ENCODE assay signal across 24 mouse cellular contexts in the genomic region with DNA sequence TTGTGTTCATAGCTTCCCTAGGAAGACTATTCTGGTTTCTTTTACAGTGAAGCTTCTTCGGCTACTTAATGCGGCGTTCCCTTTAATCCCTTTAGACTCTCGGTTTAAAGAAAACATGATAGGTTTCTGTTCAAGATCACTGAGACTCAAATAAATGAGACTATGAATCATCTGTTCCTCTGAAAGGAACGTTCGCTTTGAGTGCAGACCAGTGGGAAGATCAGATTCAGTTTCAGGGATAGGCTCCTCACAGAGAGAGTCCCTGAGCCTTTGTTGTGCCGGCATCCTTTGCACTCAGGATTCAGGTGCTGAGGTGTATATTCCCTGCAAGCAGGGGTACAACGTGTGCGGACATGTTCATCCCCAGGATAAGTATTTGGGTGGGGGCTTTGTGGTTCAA. TPM values are rescaled to one million over a fixed set of nuclear protein-coding genes. Genes with fewer than 3 reads are reported as not detected.
A peak's percentile ranks its signal among the peaks of the same experiment; 100 is the strongest.
DNase-seq lines count a peak whose midpoint lies in the region; TF ChIP-seq lines count a peak whose summit lies in the region.
"Had no signal": no experiment of that assay in that cellular context is flagged by ENCODE, and none has a peak within 500 bp of the region (broad histone marks: within the 10 kb centered on the region; RNA-seq: fewer than 3 reads in every experiment).

No protein-coding gene starts in this region.

- 54% methylated on average over 9 of the region's 9 CpGs for WGBS in olfactory bulb, adult 2 months

- intact Hi-C loops in gastrocnemius, adult 2 months (cut with DNase I): no loop called here

- no peak overlapping the region for H3K4me3 ChIP-seq in gastrocnemius, adult 2 months
- H3K4me3 ChIP-seq in layer of hippocampus, adult 2 months: no peak overlapping the region
- no peak overlapping the region for H3K4me3 ChIP-seq in olfactory bulb, adult 2 months (ENCODE audit: insufficient read depth, low read depth, low read length)
- H3K4me3 ChIP-seq: embryonic facial prominence, embryonic 15.5 days; forebrain, embryonic 15.5 days; heart, adult 2 months; heart, embryonic 10.5 days; heart, embryonic 13.5 days had no signal

- peak overlapping the region; percentile 31 for H3K27ac ChIP-seq in gastrocnemius, adult 2 months
- H3K27ac ChIP-seq in layer of hippocampus, adult 2 months: peak overlapping the region; percentile 55; the same call in 1 of the 2 replicates
- peak overlapping the region; percentile 76 for H3K27ac ChIP-seq in olfactory bulb, adult 2 months (ENCODE audit: insufficient read depth, low read depth, low read length)
- H3K27ac ChIP-seq: embryonic facial prominence, embryonic 15.5 days; forebrain, embryonic 15.5 days; heart, adult 2 months; heart, embryonic 10.5 days; heart, embryonic 13.5 days; hindbrain, embryonic 14.5 days had no signal

- TF ChIP-seq CTCF in gastrocnemius, adult 2 months (IDR thresholded peaks at IDR 0.05): no peak
- TF ChIP-seq CTCF in layer of hippocampus, adult 2 months (conservative IDR thresholded peaks at IDR 0.05): no peak
- no peak for TF ChIP-seq CTCF in olfactory bulb, adult 2 months (IDR thresholded peaks at IDR 0.05; ENCODE audit: insufficient read depth, low read depth, low read length)

- DNase-seq in gastrocnemius, adult 2 months: no peak
- no peak for DNase-seq in gastrocnemius, postnatal 4 days (ENCODE audit: low spot score in 2 of 2)
- no peak for DNase-seq in layer of hippocampus, adult 2 months (ENCODE audit: low spot score in 2 of 2)
- no peak for DNase-seq in layer of hippocampus, postnatal 36 days
- DNase-seq in brain, adult 2 months (ENCODE audit: low read depth, low spot score): peak; percentile 61
- DNase-seq: adrenal gland, adult 2 months; adrenal gland, postnatal 14 days; cerebellum, adult 11-12 months; cerebellum, adult 8-10 months; cerebellum, postnatal 10 days; cerebellum, postnatal 36 days; embryo, embryonic 11 days; gastrocnemius, postnatal 25 days; heart, adult 2 months; heart, postnatal 14 days; heart, postnatal 4 days had no signal

- H3K4me1 ChIP-seq in olfactory bulb, adult 2 months (ENCODE audit: control insufficient read depth, insufficient read depth, low read length): peaks cover 8% of the 10 kb centered on the region
- H3K4me1 ChIP-seq: embryonic facial prominence, embryonic 15.5 days; forebrain, embryonic 15.5 days had no signal

- TF ChIP-seq POLR2A in olfactory bulb, adult 2 months (IDR thresholded peaks at IDR 0.05; ENCODE audit: insufficient read depth, low read depth, low read length): no peak

RNA-seq across cellular contexts. Expression of a gene that starts 25.0 kb away (rescaled TPM):
- total RNA-seq in gastrocnemius, adult 2 months (2021): 100 to 1,000 TPM; 117 to 126 TPM
- total RNA-seq in gastrocnemius, postnatal 4 days (2021): 10 to 100 TPM; 33.8 to 36.1 TPM
- 10 to 100 TPM; 83.3 to 90.8 TPM for total RNA-seq in layer of hippocampus, adult 2 months (2021)
- 10 to 100 TPM; 86.7 to 87.4 TPM for total RNA-seq in layer of hippocampus, postnatal 36 days (2021)
- polyA plus RNA-seq in olfactory bulb, adult 2 months (2012; ENCODE audit: insufficient read depth, insufficient read length, low replicate concordance, missing spikeins): not detected in 2 replicates
- total RNA-seq: granulocyte monocyte progenitor cell, adult 5-6 weeks; MEL had no signal
